Mouse (Mus musculus) left cerebral cortex, adult 2 months (tissue): Measurements from ENCODE around the gene Ap3m1. TPM values are rescaled to one million over a fixed set of nuclear protein-coding genes. Genes with fewer than 3 reads are reported as not detected.

ENCODE experiments used
- DNase-seq, 2 experiments: peaks; one replicate each; pipeline ENCODE4 v3.0.0; 2021 to 2022; ENCODE audit warnings: low spot score in 2 of 2, mixed read lengths in 1 of 2; ENCODE audit errors: extremely low spot score in 1 of 2
- H3K27ac ChIP-seq: fragments of 200-600 bp; 2 replicates; pipeline ENCODE4 v1.8.1; 2022
- H3K4me3 ChIP-seq: fragments of 200-600 bp; 2 replicates; pipeline ENCODE4 v1.8.1; 2022
- CTCF ChIP-seq: fragments of 200-600 bp; IDR thresholded peaks from 2 replicates; pipeline ENCODE4 v1.8.1; 2022; ENCODE audit warnings: antibody characterized with exemption, mild to moderate bottlenecking, moderate library complexity
- intact Hi-C: fragments of 180-260 bp; cut with DNase I; formaldehyde crosslinking; loops from one replicate; pipeline ENCODE4 v1.15.1; 2025
- total RNA-seq, 2 experiments: library from RNA; stranded (reverse); gene quantifications; 2 replicates each; pipeline ENCODE4 v1.2.3; 2021

The Ap3m1 gene
- total RNA-seq, 2 experiments from 2014 or later: 62.5 to 64.3 TPM

- no peak for TF ChIP-seq CTCF
- no peak for DNase-seq
- Histone ChIP-seq H3K4me3 (no peak overlapping the region), H3K27ac (no peak overlapping the region; the same call in 1 of the 2 replicates)
- intact Hi-C loops: no loop called here
Observed at GRCm38 (mm10) chr14:21086106-21086505, 33.8 kb upstream of the Ap3m1 start.

GRCm38 (mm10) chr14:21085666-21086065 lies 33.4 kb upstream of the Ap3m1 start:
- no peak for TF ChIP-seq CTCF
- intact Hi-C loops: no loop called here
- H3K4me3 ChIP-seq: no peak overlapping the region

GRCm38 (mm10) chr14:21082823-21083222 lies 30.5 kb upstream of the Ap3m1 start:
- Histone ChIP-seq H3K27ac (no peak overlapping the region), H3K4me3 (no peak overlapping the region)
- no peak for TF ChIP-seq CTCF
- DNase-seq: no peak
- intact Hi-C loops: no loop called here

More at GRCm38 (mm10) chr14:21085666-21086065, 33.4 kb upstream of the Ap3m1 start:
- H3K27ac ChIP-seq: no peak overlapping the region
- DNase-seq: no peak

GRCm38 (mm10) chr14:21078511-21078910 lies 26.2 kb upstream of the Ap3m1 start:
- Histone ChIP-seq H3K27ac (no peak overlapping the region), H3K4me3 (no peak overlapping the region)
- DNase-seq: no peak
- no peak for TF ChIP-seq CTCF
- intact Hi-C loops: no loop called here

GRCm38 (mm10) chr14:21077939-21078338 lies 25.6 kb upstream of the Ap3m1 start:
- H3K27ac ChIP-seq: no peak overlapping the region
- no peak overlapping the region for H3K4me3 ChIP-seq
- DNase-seq: no peak
- TF ChIP-seq CTCF: no peak
- intact Hi-C loops: loop anchor here (2.0 kb wide), 1 partner anchor 25 kb away; the partner anchor contains the start of genes Adk and Ap3m1

GRCm38 (mm10) chr14:21076501-21077194 lies 24.3 kb upstream of the Ap3m1 start:
- no peak for TF ChIP-seq CTCF
- Histone ChIP-seq H3K27ac (peak overlapping the region; percentile 90), H3K4me3 (peak overlapping the region; percentile 80)
- intact Hi-C loops: loop anchor here (2.0 kb wide), 1 partner anchor 24 kb away; the partner anchor contains the start of genes Adk and Ap3m1
- no peak for DNase-seq

- peak overlapping the region; percentile 90 for H3K27ac ChIP-seq
Observed at GRCm38 (mm10) chr14:21075751-21076500, 23.6 kb upstream of the Ap3m1 start.

GRCm38 (mm10) chr14:21074398-21075320 lies 22.4 kb upstream of the Ap3m1 start:
- intact Hi-C loops: no loop called here

More at GRCm38 (mm10) chr14:21075751-21076500, 23.6 kb upstream of the Ap3m1 start:
- intact Hi-C loops: loop anchor here (2.0 kb wide), 1 partner anchor 23 kb away; the partner anchor contains the start of genes Adk and Ap3m1
- DNase-seq: peak; percentile 88
- no peak; the same call in 1 of the 2 replicates for TF ChIP-seq CTCF
- H3K4me3 ChIP-seq: peak overlapping the region; percentile 80

GRCm38 (mm10) chr14:21073981-21074380 lies 21.7 kb upstream of the Ap3m1 start:
- Histone ChIP-seq H3K4me3 (no peak overlapping the region), H3K27ac (no peak overlapping the region)
- intact Hi-C loops: no loop called here
- DNase-seq: no peak
- no peak for TF ChIP-seq CTCF

More at GRCm38 (mm10) chr14:21074398-21075320, 22.4 kb upstream of the Ap3m1 start:
- no peak for TF ChIP-seq CTCF
- Histone ChIP-seq H3K27ac (no peak overlapping the region; the same call in 1 of the 2 replicates), H3K4me3 (no peak overlapping the region)
- DNase-seq: no peak

GRCm38 (mm10) chr14:21069594-21069993 lies 17.3 kb upstream of the Ap3m1 start:
- DNase-seq: no peak
- H3K27ac ChIP-seq: no peak overlapping the region
- no peak overlapping the region for H3K4me3 ChIP-seq
- intact Hi-C loops: no loop called here
- TF ChIP-seq CTCF: peak; percentile 20

- Histone ChIP-seq H3K27ac (no peak overlapping the region), H3K4me3 (no peak overlapping the region)
- DNase-seq: no peak
- no peak for TF ChIP-seq CTCF
- intact Hi-C loops: no loop called here
Observed at GRCm38 (mm10) chr14:21065490-21066162, 13.3 kb upstream of the Ap3m1 start.
